Mouse (Mus musculus) kidney, adult 18-20 months (tissue): ENCODE measurements around the gene Anxa6.
"Not testable (repeated sequence)": the region's sequence is repeated elsewhere in the genome, so short reads cannot be mapped to it uniquely, and the experiment has no call there.

Source experiments
- DNase-seq: peaks from one replicate; pipeline ENCODE4 v3.0.0; 2021

The Anxa6 gene

DNA sequence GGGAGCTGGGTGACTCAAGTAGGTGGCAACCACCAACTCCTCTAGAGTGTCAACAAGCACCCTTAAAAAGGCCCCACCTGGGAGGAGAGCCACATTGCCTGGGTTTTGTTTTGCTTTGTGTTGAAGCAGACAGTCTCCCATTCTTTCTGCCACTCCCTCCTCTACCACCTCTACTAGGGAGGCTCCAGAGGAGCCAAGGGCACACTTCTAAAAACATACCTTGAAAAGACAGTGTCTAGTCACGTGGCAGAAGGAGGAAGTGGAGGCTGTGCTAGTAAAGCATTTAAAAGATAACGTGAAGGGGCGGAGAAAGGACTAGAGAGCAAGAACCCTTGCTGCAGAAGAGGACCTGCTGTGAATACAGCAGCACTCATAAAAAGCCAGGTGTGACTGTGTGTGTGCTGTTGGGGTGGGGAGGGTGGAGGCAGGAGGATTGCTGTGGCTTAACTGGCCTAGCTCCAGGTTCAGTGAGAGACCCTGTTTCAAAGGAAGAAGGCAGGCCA lies 74.6 kb downstream of the Anxa6 start:
- no peak for DNase-seq

DNA sequence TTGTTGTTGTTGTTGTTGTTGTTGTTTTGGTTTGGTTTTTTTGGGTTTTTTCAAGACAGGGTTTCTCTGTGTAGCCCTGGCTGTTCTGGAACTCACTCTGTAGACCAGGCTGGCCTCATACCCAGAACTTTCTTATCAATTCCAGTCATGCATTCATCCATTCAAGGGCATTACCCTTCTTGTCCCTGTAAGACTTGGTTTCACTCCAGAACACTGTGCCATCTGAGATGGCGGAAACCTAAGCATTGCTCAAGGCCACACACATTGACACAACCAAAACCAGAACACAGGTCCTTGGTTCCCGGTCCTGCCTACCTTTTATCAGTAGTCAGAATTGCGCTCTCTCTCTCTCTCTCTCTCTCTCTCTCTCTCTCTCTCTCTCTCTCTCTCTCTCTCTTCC lies 75.5 kb downstream of the Anxa6 start:
- not testable (repeated sequence) for DNase-seq

DNA sequence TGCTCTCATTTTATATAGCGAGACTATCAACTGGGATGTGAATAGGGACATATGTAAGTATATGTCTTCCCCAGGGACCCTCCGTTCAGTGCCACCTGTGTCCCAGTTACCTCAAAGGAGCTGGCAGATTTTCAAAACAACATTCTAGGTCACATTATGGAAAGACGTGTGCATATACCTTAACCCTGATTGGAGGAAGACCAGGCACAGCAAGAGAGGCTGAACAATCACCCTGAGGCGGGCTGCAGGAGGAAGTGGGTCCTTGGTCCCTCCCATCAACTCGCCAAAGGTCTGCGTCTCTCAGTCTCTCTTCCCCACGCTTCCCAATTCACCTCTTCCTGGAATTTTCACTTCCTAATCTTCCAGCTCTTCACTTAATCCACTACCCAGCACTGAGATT lies 76.3 kb downstream of the Anxa6 start:
- DNase-seq, result no peak

DNA sequence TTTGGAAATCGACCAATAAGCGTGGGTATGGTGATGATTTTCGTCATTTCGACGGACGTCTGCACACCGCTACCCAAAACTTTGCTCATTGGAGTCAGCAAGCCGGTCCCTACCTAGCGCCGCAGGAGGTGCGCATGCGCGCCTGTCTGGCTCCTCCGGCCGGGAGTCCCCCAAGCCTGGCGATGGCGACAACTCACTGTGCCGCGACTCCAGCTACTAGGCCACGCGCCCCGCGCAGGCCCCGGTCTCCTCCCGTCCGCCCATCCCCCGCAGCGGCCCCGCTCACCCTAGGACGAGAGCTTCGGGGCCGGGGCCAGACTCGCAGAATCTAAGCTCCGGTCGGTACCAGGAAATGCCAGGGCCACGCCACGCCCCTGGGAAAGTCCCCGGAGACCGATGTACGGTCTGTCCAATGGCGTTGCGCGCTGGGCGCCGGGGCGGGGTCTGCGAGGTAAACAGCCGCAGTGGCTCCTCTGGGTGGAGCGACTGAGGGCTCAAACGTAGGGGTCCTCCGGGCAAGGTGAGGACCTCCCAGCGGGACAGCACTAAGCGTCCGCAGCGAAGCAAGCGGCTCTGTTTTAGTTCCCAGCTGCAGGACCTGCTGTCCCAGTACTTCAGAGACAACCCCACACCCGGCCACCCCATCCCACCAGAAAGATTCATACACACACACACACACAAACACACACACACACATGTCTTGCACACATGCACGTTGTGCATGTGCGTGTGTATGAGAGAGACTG lies 77.3 kb downstream of the Anxa6 start:
- peak; percentile 100 for DNase-seq

DNA sequence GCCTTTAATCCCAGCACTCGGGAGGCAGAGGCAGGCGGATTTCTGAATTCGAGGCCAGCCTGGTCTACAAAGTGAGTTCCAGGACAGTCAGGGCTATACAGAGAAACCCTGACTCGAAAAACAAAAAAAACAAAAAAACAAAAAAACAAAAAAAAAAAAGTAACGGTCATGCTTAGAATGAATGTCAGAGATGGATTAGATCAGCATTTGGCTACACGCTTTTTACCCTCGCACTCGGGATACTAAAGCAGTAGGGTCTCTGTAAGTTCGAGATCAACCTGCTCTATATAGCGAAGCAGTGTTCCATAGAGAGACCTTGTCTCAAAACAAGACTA lies 77.9 kb downstream of the Anxa6 start:
- DNase-seq, result not testable (repeated sequence)

DNA sequence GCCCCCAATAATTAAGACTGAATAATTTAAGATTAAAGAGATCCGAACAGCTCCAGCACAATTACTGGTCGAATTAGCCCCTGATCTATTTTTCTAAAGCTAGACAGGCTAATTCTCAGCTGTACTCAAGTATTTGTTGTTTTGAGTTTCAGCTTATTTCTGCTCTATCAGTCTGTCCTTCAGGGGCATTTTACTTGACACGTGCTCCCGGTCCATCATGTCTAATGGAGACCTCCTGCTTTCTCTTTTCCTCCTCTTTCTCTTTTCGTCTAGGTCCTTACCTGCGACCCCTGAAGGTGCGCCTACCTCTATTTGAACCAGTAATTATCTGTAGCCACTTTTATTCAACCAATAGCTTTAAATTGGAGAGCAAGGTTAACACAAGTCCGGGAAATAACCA lies 78.5 kb downstream of the Anxa6 start:
- DNase-seq, result no peak

DNA sequence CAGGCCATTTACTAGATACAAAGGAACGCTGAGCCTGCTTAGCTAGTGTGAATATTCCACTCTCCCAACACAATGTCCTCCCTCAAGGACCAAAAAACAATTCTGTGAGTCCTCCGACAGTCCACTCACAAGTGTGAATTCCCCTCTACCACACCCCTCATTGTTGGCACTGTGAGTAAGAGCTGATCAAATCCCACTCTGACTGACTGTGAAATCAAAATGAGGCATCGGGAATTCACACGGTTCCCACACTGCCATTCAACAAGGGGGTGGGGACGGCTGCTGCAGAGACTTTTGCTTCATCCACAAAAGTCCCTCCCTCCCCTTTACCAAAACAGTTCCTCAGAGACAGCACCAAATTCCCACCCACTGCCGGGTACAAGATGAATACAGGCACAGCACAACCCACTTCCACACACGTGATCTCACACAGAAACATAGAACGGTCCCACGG lies 79.2 kb downstream of the Anxa6 start:
- DNase-seq, result no peak

DNA sequence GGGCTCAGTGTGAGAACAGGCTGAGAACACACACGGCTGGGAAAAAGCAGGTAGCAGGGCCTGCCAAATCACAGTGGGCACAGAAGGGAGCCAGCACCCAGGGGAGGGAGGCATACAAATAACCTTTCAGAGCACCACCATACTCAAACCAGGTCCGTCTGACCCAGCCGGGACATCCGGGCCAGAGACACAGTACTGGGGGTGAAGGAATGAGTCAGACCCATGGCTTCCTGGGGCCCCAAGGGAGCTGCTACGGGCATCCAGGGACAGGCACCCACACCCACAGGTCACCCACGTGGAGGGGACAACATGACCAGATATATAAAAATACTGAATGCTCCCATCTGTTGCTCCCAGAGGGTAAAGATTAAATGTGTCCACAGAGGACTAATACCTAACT lies 80.6 kb downstream of the Anxa6 start:
- DNase-seq, result no peak

DNA sequence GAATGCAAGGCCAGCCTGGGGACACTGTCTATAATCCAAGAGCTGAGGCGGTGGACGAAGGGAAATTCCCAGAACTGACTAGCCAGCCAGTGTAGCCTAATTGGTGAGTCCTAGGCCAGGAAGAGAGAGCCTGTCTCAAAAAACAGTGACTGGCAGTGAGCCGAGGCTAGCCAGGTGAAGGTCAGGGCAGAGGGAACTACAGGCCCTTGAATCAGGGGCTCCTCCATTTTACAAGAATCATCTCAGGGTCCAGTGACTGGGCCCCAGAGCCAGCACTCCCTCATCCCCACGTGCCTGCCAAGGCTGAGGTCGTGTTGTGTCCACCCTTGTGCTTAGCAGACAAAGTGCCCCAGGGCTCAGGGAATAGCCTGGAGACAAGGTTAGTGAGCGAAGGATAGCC lies 82.6 kb downstream of the Anxa6 start:
- DNase-seq, result no peak

DNA sequence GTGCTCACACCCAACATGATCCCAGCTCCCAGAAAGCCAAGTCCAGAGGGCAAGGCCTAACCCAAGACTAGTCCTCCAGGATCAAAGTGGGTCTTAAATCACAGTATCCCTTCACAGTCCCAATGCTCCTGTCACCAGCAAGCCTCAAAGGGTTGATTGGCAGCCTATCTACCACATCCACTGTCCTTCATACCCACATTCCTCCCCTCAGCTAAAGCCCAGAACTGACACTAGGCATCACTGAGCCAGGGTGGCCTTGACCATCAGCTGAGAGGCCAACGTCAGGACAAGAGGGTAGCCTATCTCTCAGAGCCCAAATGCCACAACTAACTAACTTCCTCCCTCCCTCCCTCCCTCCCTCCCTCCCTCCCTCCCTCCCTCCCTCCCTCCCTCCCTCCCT lies 83.5 kb downstream of the Anxa6 start:
- no peak for DNase-seq

DNA sequence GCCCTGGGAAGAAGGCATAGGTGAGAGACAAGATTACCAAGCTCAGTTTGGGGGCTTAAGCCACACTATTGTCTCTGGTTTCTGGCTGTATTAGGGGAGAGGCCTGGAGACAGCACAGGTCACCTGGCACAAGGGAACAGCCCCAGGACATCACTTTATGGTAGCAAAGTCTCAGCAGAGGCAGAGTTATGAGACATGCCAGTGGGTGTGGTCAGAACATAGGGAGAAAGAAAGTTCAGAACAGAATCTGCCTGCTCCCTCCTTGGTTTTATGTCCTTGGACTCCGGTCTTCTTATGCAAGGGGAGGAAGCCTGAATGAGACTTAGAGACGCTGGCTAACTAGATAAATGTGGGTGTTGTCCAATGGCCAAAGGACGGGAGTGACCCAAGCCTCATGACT lies 88.5 kb downstream of the Anxa6 start:
- no peak for DNase-seq

DNA sequence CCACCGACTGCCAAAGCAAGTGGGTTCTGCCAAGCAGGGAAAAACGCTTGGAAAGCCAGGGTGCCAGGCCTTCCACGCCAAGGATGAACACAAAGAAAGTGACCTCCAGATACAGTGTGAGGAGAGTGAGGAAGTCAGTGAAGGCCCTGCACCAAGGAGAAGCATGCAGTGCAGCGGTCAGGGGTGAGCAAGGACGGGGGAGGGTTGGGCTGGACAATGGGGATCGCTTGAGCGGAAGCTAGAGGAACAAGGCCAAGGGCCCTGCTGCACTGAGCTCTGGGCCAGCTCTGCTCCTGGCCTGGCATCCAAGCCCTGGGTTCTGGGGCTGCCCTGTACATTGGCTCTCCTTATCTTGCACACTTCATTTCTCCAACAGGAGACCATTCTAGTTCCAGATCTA lies 93.2 kb downstream of the Anxa6 start:
- DNase-seq, result no peak

DNA sequence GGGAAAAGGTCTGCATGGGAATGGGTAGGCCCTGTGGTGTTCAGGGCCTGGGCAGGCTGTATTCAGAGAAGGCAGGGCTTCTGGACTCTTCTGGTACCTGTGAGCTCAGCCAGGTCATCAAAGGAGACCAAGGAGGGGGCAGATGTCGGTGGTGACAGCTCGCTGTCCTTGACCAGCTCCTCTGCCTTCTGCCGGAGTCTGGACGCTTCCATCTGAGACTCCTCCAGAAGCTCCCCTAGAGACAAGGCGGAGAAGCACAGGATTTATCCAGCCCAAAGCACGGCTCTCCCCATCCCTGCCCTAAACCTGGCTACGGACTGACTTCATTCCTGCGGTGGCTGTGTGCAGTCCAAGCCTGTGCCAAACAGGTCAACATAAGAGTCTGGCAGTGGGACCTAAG lies 93.7 kb downstream of the Anxa6 start:
- no peak for DNase-seq

DNA sequence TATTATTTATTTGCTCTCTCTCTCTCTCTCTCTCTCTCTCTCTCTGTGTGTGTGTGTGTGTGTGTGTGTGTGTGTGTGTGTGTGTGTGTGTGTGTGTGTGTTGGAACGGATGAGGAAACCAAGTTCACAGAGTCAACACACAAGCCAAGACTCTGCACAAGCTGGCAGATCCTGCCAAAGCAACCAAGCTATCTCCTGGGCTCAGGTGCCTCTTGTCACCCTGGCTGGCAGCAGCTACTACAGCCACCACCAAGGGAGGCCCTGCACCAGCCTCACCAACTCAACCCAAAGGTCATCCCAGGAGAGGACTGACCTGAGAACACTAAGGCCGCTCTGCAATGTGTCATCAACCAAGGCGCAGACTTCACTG lies 96.5 kb downstream of the Anxa6 start:
- no peak for DNase-seq

DNA sequence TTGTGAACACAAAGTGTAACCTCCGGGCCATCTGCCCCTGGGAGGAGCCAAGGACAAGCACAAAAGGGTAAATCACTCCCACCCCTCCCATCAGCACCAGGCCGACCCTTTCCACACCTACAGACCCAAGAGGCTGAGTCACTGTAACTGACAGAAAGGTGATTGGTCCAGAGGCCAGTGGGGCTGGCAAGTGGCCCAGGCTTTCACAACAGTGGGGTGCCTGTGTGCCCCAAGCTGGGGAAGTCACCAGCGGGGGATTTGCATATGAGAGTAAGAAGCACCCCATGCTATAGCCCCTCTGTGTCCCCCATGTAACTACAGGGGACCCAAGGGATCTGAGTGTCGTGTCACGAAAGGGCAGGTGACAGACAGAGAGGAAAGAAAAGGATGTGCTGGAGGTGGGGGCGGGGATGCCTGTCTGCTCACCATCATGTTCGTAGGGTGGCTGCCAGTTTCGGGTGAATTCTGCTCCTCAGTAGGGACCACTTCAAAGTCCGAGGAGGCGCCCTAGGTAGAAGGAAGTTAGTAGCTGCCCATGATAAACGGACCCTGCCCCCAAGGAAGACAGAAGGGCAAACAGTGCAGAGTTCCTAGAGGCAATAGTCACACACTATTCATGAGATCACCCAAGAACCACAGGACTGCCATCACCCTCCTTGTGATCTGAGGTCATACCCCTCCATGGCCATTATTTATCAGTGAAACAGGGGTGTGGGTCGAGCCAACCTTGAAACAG lies 97.0 kb downstream of the Anxa6 start:
- DNase-seq, result no peak

DNA sequence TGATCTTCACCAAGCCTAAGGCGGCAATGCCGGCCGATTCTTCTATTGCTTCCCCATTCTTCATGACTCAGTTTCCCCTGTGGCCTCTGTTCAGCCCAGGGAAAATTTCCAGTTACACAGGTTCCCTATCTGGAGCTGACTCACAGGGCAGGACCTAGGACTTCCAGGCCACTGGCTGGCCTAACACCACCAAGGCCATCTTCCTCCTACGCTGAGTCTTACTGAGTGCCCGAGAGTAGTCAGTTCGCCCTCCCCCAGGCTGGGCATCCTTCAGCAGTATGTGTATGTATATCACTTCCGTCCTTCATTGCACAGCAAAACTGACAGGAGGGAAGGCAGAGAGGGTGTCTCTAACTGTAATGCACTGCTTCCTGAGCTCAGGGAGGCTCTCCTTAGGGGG lies 99.0 kb downstream of the Anxa6 start:
- DNase-seq, result no peak

DNA sequence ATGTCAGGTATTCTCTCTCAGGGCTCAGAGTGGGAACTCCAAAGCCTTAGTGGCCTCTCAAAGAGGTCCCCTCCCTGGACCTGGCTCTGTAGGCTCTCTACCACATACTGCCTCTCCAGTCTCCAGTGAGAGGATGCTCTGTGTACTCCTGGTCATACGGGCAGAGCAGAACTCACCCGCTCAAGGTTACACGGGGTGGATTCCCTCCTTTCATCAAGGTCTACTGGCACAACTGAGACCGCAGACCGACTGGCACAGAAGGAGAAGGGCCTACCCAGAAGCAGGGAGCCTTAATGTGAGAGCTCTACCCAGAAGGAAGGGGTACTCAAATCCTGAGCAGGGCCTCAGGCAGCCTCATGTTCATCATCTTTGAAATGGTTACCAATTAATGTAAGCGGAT lies 100.7 kb downstream of the Anxa6 start:
- DNase-seq, result no peak

DNA sequence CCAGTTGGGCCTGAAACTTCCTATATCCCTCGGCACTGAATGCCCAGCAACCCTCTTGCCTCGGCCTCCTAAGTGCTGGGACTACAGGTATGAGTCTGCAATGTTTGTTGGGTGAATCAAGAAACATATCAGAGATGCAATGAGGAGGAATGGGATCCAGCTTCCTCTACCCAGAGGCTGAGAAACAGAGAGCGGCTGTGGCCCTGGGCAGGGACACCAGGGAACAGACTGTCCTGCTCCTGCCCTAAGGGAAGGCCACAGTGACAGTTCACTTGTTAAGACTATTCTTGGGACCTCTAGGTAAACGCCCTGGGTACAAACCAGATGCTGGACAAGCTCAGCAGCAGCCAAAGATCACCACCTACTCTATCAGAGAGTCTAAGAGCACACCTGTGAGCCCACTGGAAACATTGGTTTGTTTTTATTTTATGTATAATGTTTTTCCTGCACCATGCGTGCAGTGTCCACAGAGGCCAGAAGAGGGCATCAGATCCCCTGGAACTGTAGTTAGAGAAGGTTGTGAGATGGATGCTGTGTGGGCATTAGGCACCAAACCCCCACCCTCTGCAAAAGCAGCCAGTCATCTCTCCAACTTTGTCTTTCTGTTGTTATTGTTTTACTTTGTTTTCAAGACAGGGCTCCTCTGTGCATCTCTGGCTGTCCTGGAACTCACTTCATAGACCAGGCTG lies 101.7 kb downstream of the Anxa6 start:
- DNase-seq, result peak; percentile 69

DNA sequence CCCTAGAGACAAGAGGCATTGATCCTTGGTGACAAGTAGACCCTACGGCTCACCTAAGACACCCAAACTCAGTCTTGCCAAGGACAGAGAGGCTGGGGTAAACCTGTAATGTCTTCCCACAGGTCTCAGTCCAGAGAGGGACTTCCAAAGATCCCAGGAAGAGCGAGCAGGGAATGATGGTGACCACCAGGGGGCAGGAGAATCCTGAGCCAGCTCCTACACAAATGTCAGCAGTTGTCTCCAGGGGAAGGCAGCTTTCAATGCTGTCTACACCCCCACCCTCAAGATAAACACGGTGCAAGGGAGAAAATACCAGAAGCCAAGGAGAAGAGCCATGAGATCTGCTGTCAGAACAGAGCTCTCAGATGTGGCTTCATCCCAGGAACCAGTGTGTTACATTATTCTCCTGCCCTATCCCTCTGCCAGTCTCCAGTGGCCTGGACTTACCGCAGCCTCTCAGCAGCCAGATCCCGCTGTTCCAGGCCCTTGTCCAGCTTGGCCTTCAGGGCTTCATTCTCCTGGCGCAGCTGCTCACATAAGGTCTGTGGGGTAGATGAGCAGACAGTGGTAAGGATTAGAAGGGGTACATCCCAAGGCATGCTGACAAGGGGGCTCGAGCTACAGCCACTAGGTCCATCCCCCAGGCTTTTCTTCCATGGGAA lies 102.8 kb downstream of the Anxa6 start:
- DNase-seq, result peak; percentile 62

DNA sequence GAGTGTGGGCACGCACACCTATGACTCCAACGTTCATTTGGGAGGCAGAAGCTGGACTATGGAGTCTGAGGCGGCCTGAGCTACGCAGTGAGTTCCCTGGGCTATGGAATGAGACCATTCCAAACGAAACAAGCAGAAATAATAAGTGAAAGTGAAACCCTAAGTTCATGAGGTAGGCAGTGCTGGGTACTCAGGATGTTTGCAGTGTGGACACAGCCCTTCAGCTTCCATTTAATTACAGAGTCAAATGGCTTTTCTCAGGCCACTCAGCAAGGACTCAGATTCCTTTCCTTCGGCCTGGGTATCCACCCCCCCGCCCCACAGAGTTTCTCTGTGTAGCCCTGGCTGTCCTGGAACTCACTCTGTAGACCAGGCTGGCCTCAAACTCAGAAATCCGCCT lies 103.5 kb downstream of the Anxa6 start:
- DNase-seq, result no peak

DNA sequence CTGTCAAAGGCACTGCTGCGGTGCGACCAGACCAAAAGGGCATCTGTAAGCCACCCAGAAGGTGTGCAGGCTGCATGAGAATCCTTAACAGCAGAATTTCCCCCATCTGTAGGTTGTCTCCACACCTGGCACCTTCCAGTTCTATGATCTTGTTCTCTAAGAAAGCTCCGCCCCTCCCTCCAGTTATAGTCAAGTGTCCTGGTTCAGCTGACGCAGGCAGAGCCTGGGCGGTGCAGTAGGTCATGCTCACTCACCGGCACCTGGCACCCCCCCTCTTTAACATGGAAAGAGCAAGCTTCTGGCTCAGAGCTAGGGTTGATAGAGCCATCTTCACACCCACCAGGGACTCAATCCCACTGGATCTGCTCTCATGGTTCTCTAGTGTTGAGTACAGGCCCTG lies 104.0 kb downstream of the Anxa6 start:
- no peak for DNase-seq
